Mouse (Mus musculus) hindbrain, embryonic 14.5 days (tissue): ENCODE results near the gene Ercc6l2. TPM values are rescaled to one million over a fixed set of nuclear protein-coding genes. Genes with fewer than 3 reads are reported as not detected.

ENCODE experiments used
- ATAC-seq: fragments of 200-750 bp; cut with Nextera tagmentation; 2 replicates; pipeline ENCODE4 v1.8.0; 2017; ENCODE audit warnings: moderate number of reproducible peaks, mild to moderate bottlenecking, moderate TSS enrichment, moderate library complexity; ENCODE audit not compliant: low FRiP score
- DNase-seq: peaks from one replicate; pipeline ENCODE4 v3.0.0-alpha.2; 2015; ENCODE audit warnings: low spot score
- H3K27ac ChIP-seq: fragments of 300-500 bp; sonication (generic); 2 replicates; pipeline ENCODE4 v1.5.1; 2014; ENCODE audit warnings: mild to moderate bottlenecking, moderate library complexity
- H3K27me3 ChIP-seq: fragments of 300-500 bp; sonication (generic); 2 replicates; pipeline ENCODE4 v1.6.1; 2014; ENCODE audit warnings: mild to moderate bottlenecking, low read length, mixed read lengths; ENCODE audit not compliant: control insufficient read depth, insufficient read depth
- H3K36me3 ChIP-seq: fragments of 300-500 bp; sonication (generic); replicated peaks from 2 replicates; pipeline ENCODE4 v1.6.1; 2014; ENCODE audit not compliant: control insufficient read depth, insufficient read depth
- H3K4me1 ChIP-seq: fragments of 300-500 bp; sonication (generic); replicated peaks from 2 replicates; pipeline ENCODE4 v1.6.1; 2014; ENCODE audit warnings: antibody characterized with exemption, low read length, mixed read lengths; ENCODE audit not compliant: control insufficient read depth, insufficient read depth
- H3K4me2 ChIP-seq: fragments of 300-500 bp; sonication (generic); replicated peaks from 2 replicates; pipeline ENCODE4 v1.6.1; 2014; ENCODE audit warnings: mild to moderate bottlenecking, moderate library complexity
- H3K4me3 ChIP-seq: fragments of 300-500 bp; sonication (generic); replicated peaks from 2 replicates; pipeline ENCODE4 v1.5.1; 2014; ENCODE audit warnings: mild to moderate bottlenecking, low read length
- H3K9ac ChIP-seq: fragments of 300-500 bp; sonication (generic); 2 replicates; pipeline ENCODE4 v1.6.1; 2014
- H3K9me3 ChIP-seq: fragments of 300-500 bp; sonication (generic); 2 replicates; pipeline ENCODE4 v1.6.1; 2016; ENCODE audit warnings: low read length; ENCODE audit not compliant: control insufficient read depth
- WGBS: fragments of 180-500 bp; shearing (Covaris S2); extraction: QIAGEN DNeasy Blood & Tissue Kit; methylation state at CpG from one replicate; pipeline ENCODE4 v1.1.7; 2014; 5-methylcytosine and 5-hydroxymethylcytosine counted together
- polyA plus RNA-seq: library from polyadenylated mRNA; unstranded; fragments of >200 nt; fragmentation: Nextera tagmentation; extraction: Ambion mirVana; gene quantifications from 2 replicates; pipeline ENCODE4 v1.2.1, GENCODE M21; 2014

Ercc6l2 gene
- polyA plus RNA-seq, 1 experiment from 2014 or later: 17.5 TPM

DNA sequence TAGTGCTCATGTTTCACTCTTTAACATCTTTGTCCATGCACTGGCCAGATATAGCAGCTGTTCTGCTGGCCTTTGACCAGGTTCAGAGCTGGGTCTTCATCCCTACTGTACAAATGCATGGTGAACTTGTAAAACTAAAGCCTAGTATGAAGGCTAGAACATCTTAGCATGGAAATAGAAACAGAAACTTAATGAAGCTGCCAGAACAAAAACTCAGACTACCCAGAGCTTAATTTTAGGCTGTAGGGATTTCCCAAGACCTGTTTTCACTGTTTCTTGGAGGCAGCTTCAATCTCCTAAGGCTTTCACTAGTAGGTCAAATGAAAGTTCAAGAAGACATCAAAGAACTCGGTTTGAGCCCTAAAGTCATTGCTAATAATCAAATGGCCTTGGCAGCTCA lies 15.1 kb upstream of the Ercc6l2 start:
- Histone ChIP-seq H3K36me3 (no peaks in the 10 kb centered on the region), H3K4me2 (no peak overlapping the region), H3K9ac (no peak overlapping the region), H3K9me3 (no peaks in the 10 kb centered on the region), H3K4me1 (no peaks in the 10 kb centered on the region), H3K4me3 (no peak overlapping the region), H3K27ac (no peak overlapping the region), H3K27me3 (no peaks in the 10 kb centered on the region)
- WGBS: 81% methylated on average over 1 of the region's 1 CpGs
- DNase-seq: no peak
- no peak for ATAC-seq

DNA sequence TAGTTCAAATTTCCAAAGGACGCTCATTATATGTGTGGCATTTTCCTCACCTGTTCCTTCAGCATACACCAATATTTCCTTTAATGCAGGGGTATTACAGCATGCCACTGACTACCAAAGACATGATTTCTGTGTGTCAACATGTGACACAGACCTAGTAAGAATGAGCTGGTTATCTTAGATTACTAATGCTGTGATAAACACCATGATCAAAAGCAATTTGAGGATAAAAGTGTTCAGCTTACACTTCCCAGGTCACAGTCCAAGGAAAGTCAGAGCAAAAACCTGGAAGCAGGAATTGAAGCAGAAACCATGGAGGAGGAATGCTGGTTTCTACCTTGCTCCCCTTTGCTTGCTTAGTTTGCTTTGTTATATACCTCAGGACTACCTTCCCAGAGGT lies 13.8 kb upstream of the Ercc6l2 start:
- Histone ChIP-seq H3K4me2 (no peak overlapping the region), H3K27me3 (no peaks in the 10 kb centered on the region), H3K9ac (no peak overlapping the region), H3K4me1 (no peaks in the 10 kb centered on the region), H3K36me3 (no peaks in the 10 kb centered on the region), H3K27ac (no peak overlapping the region), H3K4me3 (no peak overlapping the region), H3K9me3 (no peaks in the 10 kb centered on the region)
- 82% methylated on average over 1 of the region's 1 CpGs for WGBS
- DNase-seq (no peak), ATAC-seq (no peak)

DNA sequence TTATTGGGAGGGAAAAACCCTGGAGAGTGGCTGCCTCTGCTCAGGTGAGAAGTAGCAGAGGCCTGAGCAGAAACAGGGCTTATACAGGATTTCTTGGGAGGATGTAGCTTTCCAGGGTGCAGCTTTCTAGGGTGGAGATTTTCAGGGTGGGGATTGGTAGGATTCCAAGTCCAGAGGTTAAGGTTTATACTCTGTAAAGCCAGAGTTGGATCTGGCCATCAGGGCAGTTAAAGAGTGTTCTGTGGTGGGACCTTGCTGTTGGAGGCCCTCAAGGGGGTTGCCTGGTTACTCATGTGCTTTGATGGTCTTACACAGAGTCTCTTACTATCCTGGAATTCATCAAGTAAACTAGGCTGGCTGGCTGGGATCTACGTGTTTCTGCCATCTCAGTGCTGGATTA lies 7.8 kb upstream of the Ercc6l2 start:
- Histone ChIP-seq H3K9ac (no peak overlapping the region), H3K9me3 (no peaks in the 10 kb centered on the region), H3K27me3 (no peaks in the 10 kb centered on the region), H3K27ac (no peak overlapping the region), H3K4me1 (no peaks in the 10 kb centered on the region), H3K4me3 (no peak overlapping the region), H3K4me2 (no peak overlapping the region), H3K36me3 (no peaks in the 10 kb centered on the region)
- DNase-seq (no peak), ATAC-seq (no peak)
- 86% methylated on average over 1 of the region's 1 CpGs for WGBS

DNA sequence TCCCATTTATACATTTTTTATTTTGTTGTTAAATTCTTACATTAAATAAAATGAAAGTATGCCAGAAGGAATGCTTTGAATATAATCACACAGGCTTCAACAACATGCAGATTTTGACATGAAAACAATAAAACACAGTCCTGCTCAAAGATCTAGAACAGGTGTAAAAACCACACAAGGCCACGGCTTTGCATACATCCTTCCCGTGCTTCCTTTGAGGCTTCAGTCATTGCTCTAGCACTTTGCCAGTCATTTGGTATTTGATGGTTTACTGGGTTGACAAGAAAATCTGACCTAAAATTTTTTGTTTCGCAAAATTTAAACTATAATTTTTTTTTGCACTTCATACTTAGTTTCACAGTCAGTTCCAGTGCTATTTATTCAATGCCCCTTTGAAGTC lies 7.1 kb upstream of the Ercc6l2 start:
- WGBS: 92% methylated on average over 3 of the region's 3 CpGs
- no peak overlapping the region for H3K27ac ChIP-seq
- H3K36me3 ChIP-seq: no peaks in the 10 kb centered on the region
- no peaks in the 10 kb centered on the region for H3K4me1 ChIP-seq
- H3K27me3 ChIP-seq: no peaks in the 10 kb centered on the region
- no peaks in the 10 kb centered on the region for H3K9me3 ChIP-seq
- H3K4me2 ChIP-seq: no peak overlapping the region
- H3K4me3 ChIP-seq: no peak overlapping the region
- ATAC-seq: no peak
- H3K9ac ChIP-seq: no peak overlapping the region
- no peak for DNase-seq

DNA sequence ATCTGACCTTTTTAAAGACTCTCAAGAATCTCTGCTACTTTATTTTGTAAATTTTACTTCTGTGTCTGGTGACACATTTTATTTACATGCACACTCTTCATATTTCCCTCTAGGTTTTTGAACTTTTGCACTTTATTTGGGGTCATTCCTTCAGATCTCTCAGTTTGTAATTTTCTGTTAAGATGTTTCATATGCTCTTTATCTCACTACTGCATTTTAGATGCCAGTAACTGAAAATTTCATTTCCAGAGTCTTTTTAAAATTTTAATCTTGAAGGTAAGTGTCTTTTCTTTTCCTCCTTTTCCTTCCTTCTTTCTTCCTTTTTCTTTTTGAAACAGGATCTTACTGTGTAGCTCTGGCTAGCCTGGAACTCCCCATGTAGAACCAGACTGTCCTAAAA lies 3.6 kb upstream of the Ercc6l2 start:
- Histone ChIP-seq H3K27me3 (no peaks in the 10 kb centered on the region), H3K9ac (no peak overlapping the region), H3K9me3 (no peaks in the 10 kb centered on the region), H3K4me1 (peaks cover 11% of the 10 kb centered on the region), H3K27ac (no peak overlapping the region), H3K4me2 (no peak overlapping the region), H3K36me3 (no peaks in the 10 kb centered on the region), H3K4me3 (no peak overlapping the region)
- DNase-seq: no peak
- ATAC-seq: no peak

DNA sequence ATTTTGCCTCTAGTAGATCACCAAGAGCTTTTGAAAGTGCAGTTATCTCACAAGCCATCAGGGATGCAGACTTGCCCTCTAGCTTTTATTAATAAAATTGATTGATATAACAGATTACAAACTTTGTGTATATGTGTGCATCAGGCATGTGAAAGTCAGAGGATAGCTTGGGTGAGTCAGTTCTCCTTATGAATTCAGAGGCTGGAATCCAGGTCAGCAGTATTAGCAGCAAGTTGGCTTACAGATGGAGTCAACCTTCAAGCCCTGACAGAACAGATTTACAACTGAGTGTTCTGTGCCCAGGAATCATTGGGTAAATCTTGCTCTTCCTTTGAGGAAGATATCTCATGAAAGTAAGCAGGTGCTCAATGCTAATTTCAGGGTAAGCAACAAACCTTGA lies 891 bp downstream of the Ercc6l2 start:
- peak overlapping the region; percentile 73 for H3K9ac ChIP-seq
- no peaks in the 10 kb centered on the region for H3K27me3 ChIP-seq
- H3K36me3 ChIP-seq: no peaks in the 10 kb centered on the region
- peaks cover 11% of the 10 kb centered on the region for H3K4me1 ChIP-seq
- ATAC-seq (no peak), DNase-seq (no peak)
- no peaks in the 10 kb centered on the region for H3K9me3 ChIP-seq
- peak overlapping the region; percentile 51 for H3K4me3 ChIP-seq
- peak overlapping the region; percentile 83 for H3K4me2 ChIP-seq
- H3K27ac ChIP-seq: no peak overlapping the region

DNA sequence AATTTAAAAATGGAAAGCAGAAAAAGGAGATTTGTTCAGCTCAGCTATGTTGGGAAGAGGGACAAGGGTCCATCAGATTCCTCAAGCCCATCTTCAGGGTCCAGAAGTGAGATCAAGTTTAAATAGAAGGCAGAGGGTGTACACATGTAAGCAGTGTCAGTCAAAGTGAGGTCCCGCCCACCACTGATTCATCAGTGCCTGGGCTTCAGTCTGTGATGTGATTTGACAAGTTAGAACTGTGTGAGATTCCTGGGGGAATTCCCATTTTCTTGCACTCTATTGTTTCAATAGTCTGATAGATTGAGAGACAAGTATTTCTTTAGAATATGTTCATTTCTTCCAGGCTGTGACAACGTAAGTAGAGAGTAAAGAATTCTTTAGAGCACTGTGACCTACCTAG lies 30.7 kb downstream of the Ercc6l2 start:
- Histone ChIP-seq H3K4me1 (no peaks in the 10 kb centered on the region), H3K9ac (no peak overlapping the region), H3K4me3 (no peak overlapping the region), H3K36me3 (peaks cover 36% of the 10 kb centered on the region), H3K4me2 (no peak overlapping the region), H3K27me3 (no peaks in the 10 kb centered on the region), H3K27ac (no peak overlapping the region), H3K9me3 (no peaks in the 10 kb centered on the region)
- 87% methylated on average over 2 of the region's 2 CpGs for WGBS
- ATAC-seq (no peak), DNase-seq (no peak)

DNA sequence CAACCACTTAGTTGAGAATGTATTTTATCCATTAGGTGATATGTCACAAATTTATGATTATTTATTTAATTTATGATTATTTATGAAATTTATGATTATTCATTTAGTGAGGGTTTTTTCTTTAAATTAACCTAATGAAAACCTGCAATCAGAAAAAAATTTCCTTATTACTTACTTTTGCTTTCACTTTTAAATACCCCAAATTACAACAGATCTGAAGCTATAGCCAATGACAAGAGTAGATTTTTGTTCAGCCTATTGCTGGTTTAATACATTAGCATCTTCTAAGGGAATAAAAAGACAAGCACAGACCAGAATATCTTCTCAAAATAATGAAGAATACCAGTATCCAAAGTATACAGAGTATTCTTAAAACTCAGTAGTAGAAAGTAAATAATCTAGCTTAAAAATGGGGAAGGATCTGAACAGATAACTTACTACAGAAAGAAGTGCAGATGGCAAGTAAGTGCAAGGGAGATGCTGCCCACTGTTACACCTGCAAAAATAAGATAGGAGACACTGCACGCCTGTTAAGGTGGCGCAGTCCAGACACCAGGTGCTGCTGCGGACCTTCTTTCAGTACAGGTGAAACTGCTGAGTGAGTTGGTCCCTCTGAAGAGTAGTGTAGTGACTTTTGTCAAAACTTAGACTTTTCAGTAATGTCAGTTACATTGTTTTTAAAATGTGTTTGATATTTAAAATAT lies 35.4 kb downstream of the Ercc6l2 start:
- Histone ChIP-seq H3K36me3 (peaks cover 26% of the 10 kb centered on the region), H3K27ac (no peak overlapping the region), H3K4me1 (no peaks in the 10 kb centered on the region), H3K27me3 (no peaks in the 10 kb centered on the region), H3K4me2 (no peak overlapping the region), H3K9ac (no peak overlapping the region), H3K4me3 (no peak overlapping the region), H3K9me3 (no peaks in the 10 kb centered on the region)
- DNase-seq (no peak), ATAC-seq (no peak)
- 93% methylated on average over 3 of the region's 3 CpGs for WGBS

DNA sequence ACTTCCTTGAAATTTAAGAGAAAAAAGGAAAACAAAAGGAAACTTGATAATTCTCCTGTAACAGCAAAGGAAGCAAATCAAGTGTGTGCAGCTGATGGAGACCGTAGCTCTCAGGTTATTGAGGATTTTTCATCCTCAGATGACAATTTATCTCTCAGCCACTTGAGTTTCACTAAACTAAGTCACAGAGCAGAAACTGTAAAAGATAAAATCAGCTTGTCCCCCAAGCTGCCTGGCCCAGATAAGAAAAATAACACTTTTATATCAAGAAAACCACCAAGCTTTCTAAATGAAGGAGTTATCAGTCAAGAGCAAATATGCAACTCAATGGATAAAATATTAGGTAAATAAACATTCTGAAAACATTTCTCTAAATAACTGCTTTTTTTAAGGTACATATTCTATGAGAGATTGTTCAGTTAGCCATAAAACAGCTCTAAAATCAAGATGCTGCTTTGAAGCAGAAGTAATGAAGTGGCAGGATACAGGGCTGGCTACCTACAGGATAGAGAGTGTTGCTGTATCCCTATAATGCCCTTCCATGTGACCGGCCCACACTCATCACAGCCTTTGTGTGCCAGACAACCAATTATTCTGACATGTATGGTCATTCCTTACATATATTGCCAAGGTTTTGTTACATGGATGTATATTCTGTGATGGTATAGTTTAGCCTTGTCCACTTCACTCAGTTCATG lies 57.7 kb downstream of the Ercc6l2 start:
- H3K9me3 ChIP-seq: no peaks in the 10 kb centered on the region
- no peaks in the 10 kb centered on the region for H3K27me3 ChIP-seq
- no peak overlapping the region for H3K4me2 ChIP-seq
- DNase-seq (no peak), ATAC-seq (no peak)
- H3K27ac ChIP-seq: no peak overlapping the region
- peaks cover 33% of the 10 kb centered on the region for H3K36me3 ChIP-seq
- H3K9ac ChIP-seq: no peak overlapping the region
- no peaks in the 10 kb centered on the region for H3K4me1 ChIP-seq
- WGBS: 96% methylated on average over 2 of the region's 2 CpGs
- H3K4me3 ChIP-seq: no peak overlapping the region
